Mouse (Mus musculus): ENCODE results near the gene Gtf2a1. TPM values are rescaled to one million over a fixed set of nuclear protein-coding genes. Genes with fewer than 3 reads are reported as not detected.

The Gtf2a1 gene
- polyA plus RNA-seq (2016; fragmentation: Nextera tagmentation; extraction: Ambion mirVana), result 32.0 and 42.3 TPM in 2 replicates

DNA sequence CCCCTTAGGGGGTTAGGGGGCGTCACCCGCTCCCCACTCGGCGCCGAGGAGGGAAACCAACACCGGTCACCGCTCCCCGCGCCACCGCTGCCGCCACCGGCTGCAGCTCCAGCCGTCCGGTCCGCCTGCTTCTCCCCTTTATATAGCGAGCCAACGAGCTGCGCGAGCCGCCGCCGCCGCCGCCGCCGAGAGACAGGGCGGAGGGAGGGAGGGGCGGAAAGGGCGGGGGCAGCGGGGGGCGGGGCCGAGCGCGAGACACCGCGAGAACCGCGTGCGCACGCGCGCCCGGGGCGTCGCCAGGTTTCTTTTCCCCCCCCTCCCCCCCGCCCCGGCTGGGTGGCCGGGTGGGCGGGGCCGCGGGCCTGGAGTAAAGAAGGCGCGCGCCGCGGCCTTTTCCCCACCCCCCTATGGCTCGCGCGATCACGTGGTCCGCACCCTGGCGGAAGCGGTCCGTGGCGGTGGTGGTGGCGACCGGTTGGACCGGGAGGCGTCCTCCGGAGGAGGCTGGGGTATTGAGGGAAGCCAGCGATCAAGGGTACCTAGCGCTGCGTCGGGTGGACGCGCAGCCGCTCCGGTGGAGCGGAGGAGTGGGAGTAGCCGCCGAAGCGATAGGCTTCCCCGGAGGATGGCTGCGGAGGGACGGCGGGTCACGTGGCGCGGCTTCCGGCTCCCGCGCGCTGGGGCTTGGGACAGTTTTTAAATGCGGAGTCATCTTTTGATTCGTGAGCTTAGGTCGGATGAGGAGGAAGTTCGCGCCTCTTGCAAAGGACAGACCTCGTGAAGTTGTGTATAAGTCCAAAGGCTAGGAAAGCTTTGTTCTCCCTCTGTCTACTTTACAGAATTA is at the start of gene Gtf2a1:
Gene Gtf2a1 (minus strand): TSS at position 641 of the 844 bp plus-strand sequence.
- Histone ChIP-seq H3K9me3 (no peaks in the 10 kb centered on the region), H3K4me1 (peaks cover 12% of the 10 kb centered on the region; the same call in 1 of the 2 replicates), H3K36me3 (peaks cover 12% of the 10 kb centered on the region), H3K27me3 (ENCODE audit: insufficient read depth, poor library complexity, severe bottlenecking) (no peaks in the 10 kb centered on the region), H3K4me3 (peak within 1 kb of the TSS; percentile 91), H3K27ac (peak within 1 kb of the TSS; percentile 100)
- DNase-seq (ENCODE audit: low spot score), result peak; percentile 97
- WGBS, result under 1% methylated on average over 93 of the region's 99 CpGs

DNA sequence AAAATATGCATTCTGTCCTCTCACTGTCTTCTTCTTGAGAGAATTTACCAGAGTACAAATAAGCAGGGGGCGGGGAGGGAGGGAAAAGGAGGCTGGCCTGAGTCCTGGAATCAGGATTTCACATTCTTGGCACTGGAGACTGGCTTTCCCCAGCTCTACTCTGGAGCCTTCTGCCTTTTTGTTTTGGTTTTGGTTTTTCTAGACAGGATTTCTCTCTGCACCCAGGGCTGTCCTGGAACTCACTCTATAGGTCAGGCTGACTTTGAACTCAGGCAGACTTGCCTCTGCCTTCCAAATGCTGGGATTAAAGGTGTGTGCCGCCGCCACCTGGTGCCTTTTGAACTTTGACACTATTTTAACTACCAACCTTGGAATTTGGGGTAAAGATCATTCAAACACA is 48.1 kb upstream of the Gtf2a1 start:
- Histone ChIP-seq H3K36me3 (no peaks in the 10 kb centered on the region), H3K4me3 (no peak overlapping the region), H3K27me3 (ENCODE audit: insufficient read depth, poor library complexity, severe bottlenecking) (no peaks in the 10 kb centered on the region), H3K27ac (no peak overlapping the region), H3K9me3 (no peaks in the 10 kb centered on the region), H3K4me1 (peaks cover 12% of the 10 kb centered on the region; the same call in 1 of the 2 replicates)
- WGBS, result 79% methylated on average over 3 of the region's 3 CpGs
- DNase-seq (ENCODE audit: low spot score), result no peak

DNA sequence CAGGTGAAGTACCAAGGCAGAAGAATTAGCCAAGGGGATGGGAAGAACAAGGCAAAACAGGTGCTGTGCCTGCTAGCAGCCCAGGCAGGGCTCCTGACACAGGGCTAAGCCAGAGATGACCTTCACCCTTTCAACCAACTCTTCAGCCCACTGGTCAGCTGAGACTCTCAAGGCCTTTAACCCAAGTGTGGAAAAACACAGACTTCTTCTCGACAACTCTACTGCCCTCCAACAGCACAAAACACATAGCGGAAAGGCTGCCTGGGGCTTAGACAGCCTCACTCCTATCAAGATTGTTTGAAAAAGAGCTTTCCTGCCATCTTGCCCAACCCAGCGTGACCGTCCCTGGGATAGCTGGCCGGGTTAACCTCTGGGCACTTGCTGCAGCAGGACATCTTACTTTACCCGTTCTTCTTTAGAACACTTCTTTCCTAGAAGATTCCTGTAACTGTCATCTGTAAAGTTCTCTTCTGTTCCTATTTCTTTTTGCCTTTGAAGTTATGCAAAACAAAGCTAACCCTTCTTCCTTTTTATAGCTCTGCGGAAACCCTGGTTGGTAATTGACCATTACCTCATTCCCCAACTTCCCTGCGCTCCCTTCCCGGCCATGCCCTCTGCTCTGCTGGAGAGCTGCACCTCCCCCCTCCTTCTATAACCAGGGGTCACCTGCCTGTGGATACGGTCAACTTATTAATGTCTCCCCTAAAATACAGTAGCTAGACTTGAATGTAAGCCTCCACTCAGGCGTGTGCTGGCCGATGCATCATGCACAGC is 47.0 kb upstream of the Gtf2a1 start:
- no peak overlapping the region for H3K27ac ChIP-seq
- no peak overlapping the region for H3K4me3 ChIP-seq
- H3K9me3 ChIP-seq, result no peaks in the 10 kb centered on the region
- H3K4me1 ChIP-seq, result peaks cover 12% of the 10 kb centered on the region; the same call in 1 of the 2 replicates
- DNase-seq (ENCODE audit: low spot score), result no peak
- H3K36me3 ChIP-seq, result no peaks in the 10 kb centered on the region
- no peaks in the 10 kb centered on the region for H3K27me3 ChIP-seq (ENCODE audit: insufficient read depth, poor library complexity, severe bottlenecking)
- WGBS, result 85% methylated on average over 12 of the region's 12 CpGs

DNA sequence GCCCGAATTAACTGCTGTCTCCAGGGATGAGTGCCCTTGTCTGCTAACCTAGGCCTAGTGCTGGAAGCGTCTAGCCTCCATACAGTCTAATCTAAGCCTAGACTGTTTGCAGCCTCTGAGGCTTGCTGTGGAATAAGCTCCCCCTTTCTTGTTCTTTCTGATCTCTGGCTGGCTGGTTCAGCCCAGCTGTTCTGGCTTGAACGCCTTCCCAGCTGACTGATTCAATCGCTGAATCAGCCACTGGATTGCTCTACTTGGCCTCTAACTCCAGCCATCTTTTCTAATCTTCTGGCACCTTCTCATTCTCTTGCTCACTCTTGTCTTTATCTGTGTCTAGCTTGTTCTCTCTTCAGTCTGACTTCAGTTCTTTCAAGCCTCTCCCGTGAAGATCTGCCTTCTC is 36.2 kb upstream of the Gtf2a1 start:
- Histone ChIP-seq H3K9me3 (no peaks in the 10 kb centered on the region), H3K4me1 (no peaks in the 10 kb centered on the region), H3K4me3 (no peak overlapping the region), H3K27ac (no peak overlapping the region), H3K27me3 (ENCODE audit: insufficient read depth, poor library complexity, severe bottlenecking) (no peaks in the 10 kb centered on the region), H3K36me3 (no peaks in the 10 kb centered on the region)
- 81% methylated on average over 5 of the region's 5 CpGs for WGBS
- no peak for DNase-seq (ENCODE audit: low spot score)

DNA sequence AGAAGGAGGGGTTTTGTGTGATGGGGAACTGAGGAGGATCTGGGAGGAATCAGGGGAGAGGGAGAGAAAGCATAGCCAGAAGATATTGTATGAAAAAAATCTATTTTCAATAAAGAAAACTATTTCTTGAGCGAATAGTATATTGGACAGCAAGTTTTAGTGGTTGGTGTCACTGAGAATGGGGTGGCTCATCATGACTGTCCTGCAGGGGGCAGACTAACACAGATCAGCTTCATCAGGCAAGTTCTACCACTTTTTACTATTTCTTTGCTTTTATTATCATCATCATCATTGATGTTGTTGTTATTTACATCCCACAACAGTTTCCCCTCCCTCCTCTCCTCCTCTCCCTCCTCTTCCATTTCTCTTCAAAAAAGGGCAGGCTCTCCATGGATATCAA is 34.7 kb upstream of the Gtf2a1 start:
- Histone ChIP-seq H3K27me3 (ENCODE audit: insufficient read depth, poor library complexity, severe bottlenecking) (no peaks in the 10 kb centered on the region), H3K27ac (no peak overlapping the region), H3K9me3 (no peaks in the 10 kb centered on the region), H3K4me3 (no peak overlapping the region), H3K4me1 (no peaks in the 10 kb centered on the region), H3K36me3 (no peaks in the 10 kb centered on the region)
- DNase-seq (ENCODE audit: low spot score), result no peak
- 69% methylated on average over 1 of the region's 1 CpGs for WGBS

DNA sequence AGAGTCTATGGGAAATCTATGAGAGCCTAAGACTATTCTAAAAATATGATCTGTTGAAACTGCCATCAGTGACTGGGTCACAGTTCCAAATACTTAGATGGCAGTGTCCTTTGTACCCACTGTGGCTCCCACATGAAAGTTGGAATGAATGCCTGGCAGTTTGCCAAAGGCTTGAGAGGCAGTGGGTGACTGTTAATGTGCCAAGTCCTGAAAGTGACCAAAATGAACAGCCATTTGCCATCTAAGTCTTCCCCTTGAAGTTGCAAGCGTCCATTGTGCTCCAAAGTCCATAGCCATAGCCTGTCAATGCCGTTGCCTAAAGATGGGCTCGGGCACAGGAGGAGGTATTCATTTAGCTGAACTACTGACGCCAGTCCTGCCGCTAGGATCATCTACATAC is 19.1 kb upstream of the Gtf2a1 start:
- Histone ChIP-seq H3K4me1 (0 out of 2 replicates have a peak, but pooled peaks cover 2% of the 10 kb centered on the region), H3K4me3 (no peak overlapping the region), H3K27ac (no peak overlapping the region), H3K27me3 (ENCODE audit: insufficient read depth, poor library complexity, severe bottlenecking) (no peaks in the 10 kb centered on the region), H3K9me3 (no peaks in the 10 kb centered on the region), H3K36me3 (0 out of 2 replicates have a peak, but pooled peaks cover 2% of the 10 kb centered on the region)
- WGBS, result 91% methylated on average over 5 of the region's 5 CpGs
- no peak for DNase-seq (ENCODE audit: low spot score)

DNA sequence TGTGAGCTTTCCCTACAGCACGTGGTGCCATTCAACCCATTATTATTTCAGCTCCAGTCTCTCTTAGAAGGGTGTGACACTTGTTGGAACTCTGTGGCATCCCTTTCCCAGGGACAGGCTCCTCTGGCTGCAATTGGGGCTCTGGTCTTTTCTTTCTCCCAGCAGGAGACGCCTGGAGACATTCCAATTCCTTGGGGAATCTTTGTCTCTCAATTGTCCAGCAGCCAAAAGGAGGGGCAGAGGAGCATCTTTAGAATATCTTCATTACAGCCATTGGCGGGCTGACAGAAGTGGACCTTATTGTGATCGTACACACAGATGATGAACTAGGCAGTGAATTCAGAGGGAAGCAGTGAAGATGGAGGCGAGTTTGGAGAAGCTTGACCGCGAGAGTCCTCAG is 17.4 kb upstream of the Gtf2a1 start:
- H3K36me3 ChIP-seq, result 0 out of 2 replicates have a peak, but pooled peaks cover 2% of the 10 kb centered on the region
- no peak overlapping the region for H3K4me3 ChIP-seq
- no peaks in the 10 kb centered on the region for H3K9me3 ChIP-seq
- 68% methylated on average over 7 of the region's 7 CpGs for WGBS
- no peak overlapping the region for H3K27ac ChIP-seq
- DNase-seq (ENCODE audit: low spot score), result no peak
- no peaks in the 10 kb centered on the region for H3K27me3 ChIP-seq (ENCODE audit: insufficient read depth, poor library complexity, severe bottlenecking)
- H3K4me1 ChIP-seq, result 0 out of 2 replicates have a peak, but pooled peaks cover 2% of the 10 kb centered on the region

DNA sequence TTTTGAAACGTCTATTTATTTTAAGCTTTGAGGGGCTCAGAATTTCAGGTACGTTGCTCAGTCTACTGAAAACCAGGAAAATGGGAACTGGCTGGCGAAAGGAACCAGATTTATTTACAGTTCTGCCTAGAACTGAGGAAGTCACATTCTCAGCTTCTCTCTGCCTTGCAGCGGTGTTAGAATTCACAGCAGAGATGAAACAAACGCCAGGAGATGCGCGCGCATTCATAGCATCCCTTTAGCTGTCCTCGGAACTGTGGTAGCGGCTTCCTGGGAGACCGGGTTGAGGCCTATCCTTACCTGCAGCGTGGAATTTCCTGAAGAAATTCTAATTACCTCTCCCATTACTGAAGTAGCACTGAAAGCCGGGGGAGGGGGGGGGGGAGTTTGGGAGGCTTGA is 16.4 kb upstream of the Gtf2a1 start:
- WGBS, result 88% methylated on average over 13 of the region's 13 CpGs
- Histone ChIP-seq H3K4me3 (no peak overlapping the region), H3K27me3 (ENCODE audit: insufficient read depth, poor library complexity, severe bottlenecking) (no peaks in the 10 kb centered on the region), H3K4me1 (no peaks in the 10 kb centered on the region), H3K27ac (no peak overlapping the region), H3K36me3 (0 out of 2 replicates have a peak, but pooled peaks cover 2% of the 10 kb centered on the region), H3K9me3 (no peaks in the 10 kb centered on the region)
- DNase-seq (ENCODE audit: low spot score), result peak; percentile 61

DNA sequence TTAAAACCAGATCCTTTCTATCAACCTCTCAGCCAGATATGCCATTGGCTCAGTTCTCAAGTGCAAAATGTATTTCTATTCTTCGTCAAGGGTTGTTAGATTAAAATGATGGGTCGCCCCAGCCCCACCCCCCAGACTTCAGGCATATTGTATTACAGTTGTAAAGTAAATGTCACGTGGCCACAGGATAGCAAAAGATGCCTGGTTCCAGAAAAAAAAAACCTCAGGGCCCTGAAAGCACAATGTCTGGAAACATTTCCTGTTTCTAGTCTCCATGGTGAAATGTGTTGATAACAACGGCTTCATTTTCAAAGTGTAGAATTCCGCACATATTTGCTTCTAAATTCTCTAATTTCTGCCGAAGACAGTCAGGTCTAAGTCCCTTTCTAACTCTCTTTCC is 14.3 kb upstream of the Gtf2a1 start:
- 48% methylated on average over 6 of the region's 6 CpGs for WGBS
- H3K27ac ChIP-seq, result no peak overlapping the region
- H3K9me3 ChIP-seq, result no peaks in the 10 kb centered on the region
- H3K4me3 ChIP-seq, result no peak overlapping the region
- no peaks in the 10 kb centered on the region for H3K4me1 ChIP-seq
- 0 out of 2 replicates have a peak, but pooled peaks cover 2% of the 10 kb centered on the region for H3K36me3 ChIP-seq
- DNase-seq (ENCODE audit: low spot score), result no peak
- no peaks in the 10 kb centered on the region for H3K27me3 ChIP-seq (ENCODE audit: insufficient read depth, poor library complexity, severe bottlenecking)

DNA sequence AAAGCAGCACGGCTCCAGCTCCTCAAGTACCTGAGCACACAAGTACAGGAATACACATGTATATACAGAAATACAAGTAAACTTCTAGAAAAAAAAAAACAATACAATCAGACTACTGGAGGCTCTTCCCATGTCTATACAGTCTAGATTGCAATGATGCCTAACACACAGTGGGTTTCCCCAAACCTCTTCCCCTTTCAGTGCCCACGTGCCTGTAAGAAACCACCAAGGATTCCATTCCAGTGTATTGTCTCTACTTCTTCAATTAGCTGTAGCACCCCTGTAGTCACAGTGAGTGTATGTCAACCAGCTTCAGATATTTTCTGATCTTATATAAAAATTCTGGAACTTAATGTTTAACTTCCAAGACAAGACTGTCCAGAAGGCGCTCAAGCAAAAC is 1.8 kb upstream of the Gtf2a1 start:
- no peaks in the 10 kb centered on the region for H3K36me3 ChIP-seq
- no peak overlapping the region for H3K27ac ChIP-seq
- H3K4me1 ChIP-seq, result peaks cover 12% of the 10 kb centered on the region; the same call in 1 of the 2 replicates
- H3K4me3 ChIP-seq, result no peak overlapping the region
- DNase-seq (ENCODE audit: low spot score), result peak; percentile 6
- 95% methylated on average over 3 of the region's 3 CpGs for WGBS
- H3K9me3 ChIP-seq, result no peaks in the 10 kb centered on the region
- H3K27me3 ChIP-seq (ENCODE audit: insufficient read depth, poor library complexity, severe bottlenecking), result no peaks in the 10 kb centered on the region

DNA sequence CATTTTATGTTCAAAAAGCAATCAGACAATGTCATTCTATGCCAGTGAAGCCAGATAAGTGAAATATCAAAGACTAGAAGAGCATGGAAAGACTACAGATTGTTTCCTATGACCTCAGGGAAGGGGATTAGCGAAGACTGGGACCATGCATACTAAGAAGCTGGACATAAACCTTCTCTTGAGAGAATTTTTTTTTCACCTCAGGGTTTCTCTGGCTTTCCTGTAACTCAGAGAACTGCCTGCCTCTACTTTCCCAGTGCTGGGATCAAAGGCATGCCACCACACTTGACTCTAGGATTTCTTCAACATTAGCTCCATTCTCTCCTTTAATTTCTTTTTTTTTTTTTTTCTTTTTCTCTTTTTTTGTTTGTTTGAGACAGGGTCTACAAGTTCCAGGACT is 904 bp upstream of the Gtf2a1 start:
- Histone ChIP-seq H3K27me3 (ENCODE audit: insufficient read depth, poor library complexity, severe bottlenecking) (no peaks in the 10 kb centered on the region), H3K4me1 (peaks cover 12% of the 10 kb centered on the region; the same call in 1 of the 2 replicates), H3K9me3 (no peaks in the 10 kb centered on the region), H3K36me3 (peaks cover 2% of the 10 kb centered on the region; the same call in 1 of the 2 replicates), H3K4me3 (peak overlapping the region; percentile 91), H3K27ac (peak overlapping the region; percentile 100)
- DNase-seq (ENCODE audit: low spot score), result peak; percentile 61
- WGBS, result 88% methylated on average over 1 of the region's 1 CpGs

DNA sequence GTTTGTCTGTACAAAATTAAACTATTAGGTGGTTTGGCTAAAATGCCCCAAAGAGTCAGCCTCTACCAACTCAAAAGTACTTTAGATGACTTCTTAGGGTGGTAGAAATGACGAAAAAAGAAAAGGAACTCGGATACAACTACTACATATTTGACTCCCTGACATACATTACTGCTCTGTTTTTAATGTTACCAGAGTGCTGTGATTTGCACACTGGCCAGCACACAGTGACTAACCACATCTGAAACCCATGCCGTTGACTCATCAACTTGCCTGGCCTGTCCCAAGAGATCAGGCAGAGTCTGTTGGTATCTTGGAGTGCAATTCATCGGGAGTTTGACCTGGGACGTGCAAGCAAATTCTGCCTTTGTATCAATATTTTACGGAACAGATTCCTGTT is 429 bp upstream of the Gtf2a1 start:
- peak; percentile 78 for DNase-seq (ENCODE audit: low spot score)
- peaks cover 12% of the 10 kb centered on the region; the same call in 1 of the 2 replicates for H3K4me1 ChIP-seq
- H3K27me3 ChIP-seq (ENCODE audit: insufficient read depth, poor library complexity, severe bottlenecking), result no peaks in the 10 kb centered on the region
- 31% methylated on average over 6 of the region's 6 CpGs for WGBS
- H3K9me3 ChIP-seq, result no peaks in the 10 kb centered on the region
- H3K36me3 ChIP-seq, result peaks cover 7% of the 10 kb centered on the region
- peak overlapping the region; percentile 100 for H3K27ac ChIP-seq
- peak overlapping the region; percentile 91 for H3K4me3 ChIP-seq

DNA sequence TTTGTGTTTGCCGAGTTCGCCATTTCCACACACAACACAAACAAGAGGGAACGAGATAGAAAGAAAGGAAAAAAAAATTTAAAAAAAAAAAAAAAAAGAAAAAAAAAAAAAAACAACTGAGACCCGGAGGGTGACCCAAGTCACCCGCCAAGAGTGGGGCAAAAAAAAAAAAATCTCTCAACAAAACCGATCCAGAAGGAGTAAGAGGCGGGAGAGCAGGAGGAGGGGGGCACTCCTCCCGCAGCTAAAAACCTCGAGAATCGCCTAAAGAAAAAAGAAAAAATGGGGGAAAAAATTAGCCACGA is 793 bp downstream of the Gtf2a1 start:
- Histone ChIP-seq H3K36me3 (peaks cover 18% of the 10 kb centered on the region), H3K27me3 (ENCODE audit: insufficient read depth, poor library complexity, severe bottlenecking) (no peaks in the 10 kb centered on the region), H3K27ac (peak overlapping the region; percentile 100), H3K4me1 (peaks cover 12% of the 10 kb centered on the region; the same call in 1 of the 2 replicates), H3K9me3 (no peaks in the 10 kb centered on the region), H3K4me3 (peak overlapping the region; percentile 91)
- under 1% methylated on average over 11 of the region's 11 CpGs for WGBS
- DNase-seq (ENCODE audit: low spot score), result no peak

Data from heart, embryonic 10.5 days (tissue).